Mouse (Mus musculus): Measurements from ENCODE around the gene Chchd5. TPM values are rescaled to one million over a fixed set of nuclear protein-coding genes. Genes with fewer than 3 reads are reported as not detected.

Gene Chchd5
- 22.6 and 23.6 TPM in 2 replicates for polyA plus RNA-seq (2015; fragmentation: Nextera tagmentation; extraction: Ambion mirVana)

GRCm38 (mm10) chr2:129129412-129129929 is at the start of gene Chchd5:
Gene Chchd5 (plus strand): TSS chr2:129129700.
- peak within 1 kb of the TSS; percentile 84 for H3K4me2 ChIP-seq
- H3K9me3 ChIP-seq (replicated peaks) = peaks cover 6% of the 10 kb centered on the region; the same call in 1 of the 2 replicates
- peak; percentile 100 for ATAC-seq (ENCODE audit: low FRiP score)
- peak within 1 kb of the TSS; percentile 71 for H3K9ac ChIP-seq (replicated peaks)
- peak within 1 kb of the TSS; percentile 62 for H3K4me3 ChIP-seq (replicated peaks)
- peaks cover 51% of the 10 kb centered on the region for H3K36me3 ChIP-seq
- peak within 1 kb of the TSS; percentile 90 for H3K27ac ChIP-seq (replicated peaks)
- WGBS = 0% methylated on average over 35 of the region's 35 CpGs
- peaks cover 17% of the 10 kb centered on the region for H3K4me1 ChIP-seq
- no peaks in the 10 kb centered on the region for H3K27me3 ChIP-seq (replicated peaks)

- H3K4me3 ChIP-seq (replicated peaks) = no peak overlapping the region
- ATAC-seq (ENCODE audit: low FRiP score) = no peak
- no peak overlapping the region for H3K27ac ChIP-seq (replicated peaks)
- H3K4me1 ChIP-seq = no peaks in the 10 kb centered on the region
- H3K36me3 ChIP-seq = peaks cover 80% of the 10 kb centered on the region
- H3K27me3 ChIP-seq (replicated peaks) = no peaks in the 10 kb centered on the region
- H3K9me3 ChIP-seq (replicated peaks) = no peaks in the 10 kb centered on the region
- H3K9ac ChIP-seq (replicated peaks) = no peak overlapping the region
- 72% methylated on average over 13 of the region's 13 CpGs for WGBS
- H3K4me2 ChIP-seq = no peak overlapping the region
Measured at GRCm38 (mm10) chr2:129081097-129081496, 48.4 kb upstream of the Chchd5 start.

- peaks cover 78% of the 10 kb centered on the region for H3K36me3 ChIP-seq
- no peaks in the 10 kb centered on the region for H3K4me1 ChIP-seq
- no peak overlapping the region for H3K27ac ChIP-seq (replicated peaks)
- no peak for ATAC-seq (ENCODE audit: low FRiP score)
- no peak overlapping the region for H3K9ac ChIP-seq (replicated peaks)
- no peak overlapping the region for H3K4me3 ChIP-seq (replicated peaks)
- no peak overlapping the region for H3K4me2 ChIP-seq
- WGBS = 94% methylated on average over 5 of the region's 5 CpGs
- H3K27me3 ChIP-seq (replicated peaks) = no peaks in the 10 kb centered on the region
- H3K9me3 ChIP-seq (replicated peaks) = no peaks in the 10 kb centered on the region
Measured at GRCm38 (mm10) chr2:129083514-129083913, 46.0 kb upstream of the Chchd5 start.

GRCm38 (mm10) chr2:129084959-129085358 is 44.5 kb upstream of the Chchd5 start:
- Histone ChIP-seq H3K9ac (replicated peaks) (no peak overlapping the region), H3K36me3 (peaks cover 79% of the 10 kb centered on the region), H3K27me3 (replicated peaks) (no peaks in the 10 kb centered on the region), H3K27ac (replicated peaks) (no peak overlapping the region), H3K9me3 (replicated peaks) (no peaks in the 10 kb centered on the region), H3K4me1 (no peaks in the 10 kb centered on the region), H3K4me3 (replicated peaks) (no peak overlapping the region), H3K4me2 (no peak overlapping the region)
- ATAC-seq (ENCODE audit: low FRiP score) = no peak
- 53% methylated on average over 2 of the region's 2 CpGs for WGBS

- Histone ChIP-seq H3K4me1 (no peaks in the 10 kb centered on the region), H3K36me3 (peaks cover 79% of the 10 kb centered on the region), H3K4me3 (replicated peaks) (no peak overlapping the region), H3K27ac (replicated peaks) (no peak overlapping the region), H3K9me3 (replicated peaks) (no peaks in the 10 kb centered on the region), H3K27me3 (replicated peaks) (no peaks in the 10 kb centered on the region), H3K4me2 (no peak overlapping the region), H3K9ac (replicated peaks) (no peak overlapping the region)
- no peak for ATAC-seq (ENCODE audit: low FRiP score)
- 93% methylated on average over 1 of the region's 1 CpGs for WGBS
Measured at GRCm38 (mm10) chr2:129087520-129087919, 42.0 kb upstream of the Chchd5 start.

- H3K36me3 ChIP-seq = peaks cover 91% of the 10 kb centered on the region
- no peaks in the 10 kb centered on the region for H3K9me3 ChIP-seq (replicated peaks)
- H3K4me2 ChIP-seq = no peak overlapping the region
- 59% methylated on average over 4 of the region's 4 CpGs for WGBS
- H3K9ac ChIP-seq (replicated peaks) = no peak overlapping the region
- no peak overlapping the region for H3K4me3 ChIP-seq (replicated peaks)
- H3K27ac ChIP-seq (replicated peaks) = no peak overlapping the region
- H3K4me1 ChIP-seq = no peaks in the 10 kb centered on the region
- no peak for ATAC-seq (ENCODE audit: low FRiP score)
- no peaks in the 10 kb centered on the region for H3K27me3 ChIP-seq (replicated peaks)
Measured at GRCm38 (mm10) chr2:129090370-129090769, 39.1 kb upstream of the Chchd5 start.

GRCm38 (mm10) chr2:129092810-129093209 is 36.7 kb upstream of the Chchd5 start:
- H3K27me3 ChIP-seq (replicated peaks) = no peaks in the 10 kb centered on the region
- no peak overlapping the region for H3K4me3 ChIP-seq (replicated peaks)
- no peak for ATAC-seq (ENCODE audit: low FRiP score)
- no peak overlapping the region for H3K4me2 ChIP-seq
- no peaks in the 10 kb centered on the region for H3K4me1 ChIP-seq
- no peak overlapping the region for H3K27ac ChIP-seq (replicated peaks)
- no peak overlapping the region for H3K9ac ChIP-seq (replicated peaks)
- H3K36me3 ChIP-seq = peaks cover 74% of the 10 kb centered on the region
- H3K9me3 ChIP-seq (replicated peaks) = no peaks in the 10 kb centered on the region
- WGBS = 94% methylated on average over 12 of the region's 12 CpGs

- Histone ChIP-seq H3K9me3 (replicated peaks) (no peaks in the 10 kb centered on the region), H3K36me3 (peaks cover 64% of the 10 kb centered on the region), H3K4me3 (replicated peaks) (no peak overlapping the region), H3K4me2 (no peak overlapping the region), H3K27ac (replicated peaks) (no peak overlapping the region), H3K27me3 (replicated peaks) (no peaks in the 10 kb centered on the region), H3K4me1 (no peaks in the 10 kb centered on the region), H3K9ac (replicated peaks) (no peak overlapping the region)
- 91% methylated on average over 18 of the region's 18 CpGs for WGBS
- ATAC-seq (ENCODE audit: low FRiP score) = no peak
Measured at GRCm38 (mm10) chr2:129093926-129094724, 35.4 kb upstream of the Chchd5 start.

- peaks cover 31% of the 10 kb centered on the region for H3K36me3 ChIP-seq
- H3K4me1 ChIP-seq = peaks cover 14% of the 10 kb centered on the region
- H3K9ac ChIP-seq (replicated peaks) = peak within 1 kb of the TSS; percentile 69
- no peaks in the 10 kb centered on the region for H3K27me3 ChIP-seq (replicated peaks)
- 0 out of 2 replicates have a peak within 1 kb of the TSS, but pooled peaks have one; percentile 37 for H3K27ac ChIP-seq (replicated peaks)
- H3K9me3 ChIP-seq (replicated peaks) = no peaks in the 10 kb centered on the region
- ATAC-seq (ENCODE audit: low FRiP score) = peak; percentile 99
- peak within 1 kb of the TSS; percentile 84 for H3K4me2 ChIP-seq
- under 1% methylated on average over 35 of the region's 35 CpGs for WGBS
- peak within 1 kb of the TSS; percentile 89 for H3K4me3 ChIP-seq (replicated peaks)
Measured at GRCm38 (mm10) chr2:129100784-129101310, 28.7 kb upstream of the Chchd5 start, which contains the start of gene Polr1b. Gene Polr1b (plus strand): TSS chr2:129100995.

GRCm38 (mm10) chr2:129112924-129113323 is 16.6 kb upstream of the Chchd5 start:
- Histone ChIP-seq H3K9me3 (replicated peaks) (no peaks in the 10 kb centered on the region), H3K27ac (replicated peaks) (no peak overlapping the region), H3K4me2 (no peak overlapping the region), H3K27me3 (replicated peaks) (no peaks in the 10 kb centered on the region), H3K4me1 (no peaks in the 10 kb centered on the region), H3K9ac (replicated peaks) (no peak overlapping the region), H3K4me3 (replicated peaks) (no peak overlapping the region), H3K36me3 (peaks cover 79% of the 10 kb centered on the region)
- no peak for ATAC-seq (ENCODE audit: low FRiP score)
- WGBS = 95% methylated on average over 5 of the region's 5 CpGs

- 95% methylated on average over 9 of the region's 9 CpGs for WGBS
- Histone ChIP-seq H3K4me3 (replicated peaks) (no peak overlapping the region), H3K36me3 (peaks cover 85% of the 10 kb centered on the region), H3K9me3 (replicated peaks) (no peaks in the 10 kb centered on the region), H3K4me1 (no peaks in the 10 kb centered on the region), H3K9ac (replicated peaks) (no peak overlapping the region), H3K4me2 (no peak overlapping the region), H3K27ac (replicated peaks) (no peak overlapping the region), H3K27me3 (replicated peaks) (no peaks in the 10 kb centered on the region)
- ATAC-seq (ENCODE audit: low FRiP score) = no peak
Measured at GRCm38 (mm10) chr2:129115706-129116367, 13.7 kb upstream of the Chchd5 start.

Measured in neural tube, embryonic 15.5 days (tissue).